Mouse (Mus musculus): ENCODE results near the gene Fam69a. TPM values are rescaled to one million over a fixed set of nuclear protein-coding genes. Genes with fewer than 3 reads are reported as not detected.
A peak's percentile ranks its signal among the peaks of the same experiment; 100 is the strongest.

Gene Fam69a
- polyA plus RNA-seq, 1 experiment from 2014 or later: 23.6 TPM

DNA sequence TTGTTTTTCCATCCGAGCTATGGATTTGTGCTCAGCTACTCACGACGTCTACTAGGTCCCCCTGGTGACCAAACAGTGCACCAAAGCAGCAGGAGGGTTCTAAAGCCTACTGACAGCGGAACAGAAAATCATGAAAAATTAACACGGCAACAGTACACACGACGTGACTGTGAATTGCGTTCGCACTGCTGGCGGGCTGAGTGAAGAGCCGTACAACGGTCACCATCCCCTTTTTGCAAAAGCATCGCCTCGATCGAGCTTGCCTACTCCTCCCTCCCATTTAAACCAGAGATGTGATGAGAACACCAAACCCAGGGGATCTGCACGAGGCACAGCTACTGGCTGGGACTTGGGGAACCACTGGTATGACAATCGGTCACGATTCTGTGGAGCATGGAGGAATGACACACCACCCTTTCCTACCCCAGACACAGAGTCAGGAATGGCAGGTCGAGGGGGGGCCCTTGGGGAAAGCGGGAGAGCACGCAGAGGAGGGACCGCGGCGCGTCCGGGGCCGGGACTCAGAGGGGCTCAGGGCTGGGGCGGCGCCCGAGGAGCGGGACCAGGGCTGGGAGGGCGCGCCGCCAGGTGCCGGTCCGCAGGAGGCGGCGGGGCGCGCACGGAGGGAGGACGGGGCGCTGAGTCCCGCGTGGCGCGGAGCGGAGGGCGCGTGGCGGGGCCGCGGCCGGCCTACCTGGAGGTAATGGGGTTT lies 474 bp downstream of the Fam69a start:
- under 1% methylated on average over 37 of the region's 54 CpGs for WGBS
- H3K9me3 ChIP-seq (replicated peaks; ENCODE audit: low read length): no peaks in the 10 kb centered on the region
- H3K36me3 ChIP-seq (ENCODE audit: insufficient read depth, low read length): no peaks in the 10 kb centered on the region
- H3K4me2 ChIP-seq (ENCODE audit: low read length): peak overlapping the region; percentile 88
- H3K27ac ChIP-seq: peak overlapping the region; percentile 89
- peak overlapping the region; percentile 84 for H3K4me3 ChIP-seq (replicated peaks; ENCODE audit: low read depth, low read length)
- peak; percentile 82 for TF ChIP-seq CTCF (IDR thresholded peaks at IDR 0.05; ENCODE audit: low read depth)
- H3K27me3 ChIP-seq (ENCODE audit: insufficient read depth, low read length): no peaks in the 10 kb centered on the region
- H3K4me1 ChIP-seq (replicated peaks; ENCODE audit: insufficient read depth, low read length): no peaks in the 10 kb centered on the region
- ATAC-seq (replicated peaks; ENCODE audit: low FRiP score, low read depth): peak; percentile 82
- H3K9ac ChIP-seq (ENCODE audit: low read depth, low read length): peak overlapping the region; percentile 80
- peak; percentile 87 for DNase-seq (ENCODE audit: low spot score)

DNA sequence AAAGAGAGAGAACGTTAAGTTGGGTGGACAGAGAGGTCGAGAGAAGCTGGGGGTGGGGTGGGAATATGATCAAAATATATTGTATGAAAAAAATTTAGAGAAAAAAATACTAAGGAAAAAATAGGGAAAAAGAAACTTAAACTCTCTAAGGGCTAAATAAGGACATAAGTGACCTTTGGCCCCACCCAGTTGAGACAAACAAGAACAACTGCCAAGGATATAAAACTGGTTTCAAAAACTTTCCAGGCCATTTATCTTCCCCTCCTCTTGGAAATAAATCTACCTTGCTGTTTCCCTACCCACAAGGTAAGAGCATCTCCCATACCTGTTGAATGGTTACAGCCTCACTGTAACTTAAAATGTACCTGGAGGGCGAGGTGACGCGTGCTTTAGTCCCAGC lies 2.9 kb downstream of the Fam69a start:
- no peaks in the 10 kb centered on the region for H3K36me3 ChIP-seq (ENCODE audit: insufficient read depth, low read length)
- 76% methylated on average over 5 of the region's 5 CpGs for WGBS
- H3K4me1 ChIP-seq (replicated peaks; ENCODE audit: insufficient read depth, low read length): no peaks in the 10 kb centered on the region
- no peaks in the 10 kb centered on the region for H3K9me3 ChIP-seq (replicated peaks; ENCODE audit: low read length)
- H3K27ac ChIP-seq: no peak overlapping the region
- DNase-seq (ENCODE audit: low spot score) (peak; percentile 40), ATAC-seq (replicated peaks; ENCODE audit: low FRiP score, low read depth) (no peak)
- TF ChIP-seq CTCF (IDR thresholded peaks at IDR 0.05; ENCODE audit: low read depth): no peak
- H3K4me2 ChIP-seq (ENCODE audit: low read length): no peak overlapping the region
- H3K27me3 ChIP-seq (ENCODE audit: insufficient read depth, low read length): no peaks in the 10 kb centered on the region
- no peak overlapping the region for H3K9ac ChIP-seq (ENCODE audit: low read depth, low read length)
- H3K4me3 ChIP-seq (replicated peaks; ENCODE audit: low read depth, low read length): no peak overlapping the region

DNA sequence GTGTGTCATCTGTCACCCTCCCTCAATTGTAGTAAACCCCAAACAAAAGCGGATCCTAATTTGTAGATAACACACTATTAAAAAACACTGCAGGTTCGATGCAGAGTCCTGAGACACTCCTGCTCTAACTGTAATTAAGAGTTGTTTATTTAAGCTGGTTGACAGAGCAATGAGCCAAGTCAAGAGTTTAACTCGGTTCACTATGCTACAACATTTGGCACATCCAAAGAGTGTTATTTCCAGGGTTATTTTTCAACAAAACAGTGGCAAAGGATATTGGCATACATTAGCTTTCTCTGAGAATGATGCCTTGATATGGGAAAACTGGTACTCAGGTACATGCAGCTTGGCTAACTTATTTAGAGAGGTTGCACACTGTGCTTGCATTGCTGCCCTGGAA lies 4.9 kb downstream of the Fam69a start:
- no peak for DNase-seq (ENCODE audit: low spot score)
- Histone ChIP-seq H3K9me3 (replicated peaks; ENCODE audit: low read length) (no peaks in the 10 kb centered on the region), H3K36me3 (ENCODE audit: insufficient read depth, low read length) (no peaks in the 10 kb centered on the region), H3K4me1 (replicated peaks; ENCODE audit: insufficient read depth, low read length) (no peaks in the 10 kb centered on the region), H3K27me3 (ENCODE audit: insufficient read depth, low read length) (no peaks in the 10 kb centered on the region), H3K27ac (no peak overlapping the region), H3K9ac (ENCODE audit: low read depth, low read length) (no peak overlapping the region), H3K4me2 (ENCODE audit: low read length) (no peak overlapping the region), H3K4me3 (replicated peaks; ENCODE audit: low read depth, low read length) (no peak overlapping the region)
- TF ChIP-seq CTCF (IDR thresholded peaks at IDR 0.05; ENCODE audit: low read depth): no peak
- no peak for ATAC-seq (replicated peaks; ENCODE audit: low FRiP score, low read depth)
- 33% methylated on average over 3 of the region's 3 CpGs for WGBS

DNA sequence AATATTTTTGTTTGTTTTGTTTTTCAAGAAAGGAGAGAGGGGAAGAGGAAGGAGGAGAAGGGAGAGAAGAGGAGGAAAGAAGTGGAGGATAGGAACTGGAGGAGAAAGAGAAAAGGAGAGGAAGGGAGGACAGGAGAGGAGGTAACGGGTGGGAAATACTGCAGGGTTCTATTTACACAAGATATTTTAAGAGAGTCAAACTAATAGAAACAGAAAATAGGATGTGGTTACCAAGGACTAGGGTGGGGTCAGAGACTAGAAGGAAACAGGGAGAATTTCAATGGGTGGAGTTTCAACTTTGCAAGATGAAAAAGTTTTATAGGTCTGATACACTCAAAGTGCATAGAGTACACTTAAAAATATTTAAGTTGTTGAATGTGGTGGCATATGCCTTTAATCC lies 7.0 kb downstream of the Fam69a start:
- ATAC-seq (replicated peaks; ENCODE audit: low FRiP score, low read depth) (no peak), DNase-seq (ENCODE audit: low spot score) (no peak)
- H3K4me2 ChIP-seq (ENCODE audit: low read length): no peak overlapping the region
- no peaks in the 10 kb centered on the region for H3K27me3 ChIP-seq (ENCODE audit: insufficient read depth, low read length)
- no peak overlapping the region for H3K27ac ChIP-seq
- H3K9ac ChIP-seq (ENCODE audit: low read depth, low read length): no peak overlapping the region
- H3K36me3 ChIP-seq (ENCODE audit: insufficient read depth, low read length): no peaks in the 10 kb centered on the region
- WGBS: 85% methylated on average over 1 of the region's 1 CpGs
- H3K9me3 ChIP-seq (replicated peaks; ENCODE audit: low read length): no peaks in the 10 kb centered on the region
- no peaks in the 10 kb centered on the region for H3K4me1 ChIP-seq (replicated peaks; ENCODE audit: insufficient read depth, low read length)
- TF ChIP-seq CTCF (IDR thresholded peaks at IDR 0.05; ENCODE audit: low read depth): no peak
- H3K4me3 ChIP-seq (replicated peaks; ENCODE audit: low read depth, low read length): no peak overlapping the region

DNA sequence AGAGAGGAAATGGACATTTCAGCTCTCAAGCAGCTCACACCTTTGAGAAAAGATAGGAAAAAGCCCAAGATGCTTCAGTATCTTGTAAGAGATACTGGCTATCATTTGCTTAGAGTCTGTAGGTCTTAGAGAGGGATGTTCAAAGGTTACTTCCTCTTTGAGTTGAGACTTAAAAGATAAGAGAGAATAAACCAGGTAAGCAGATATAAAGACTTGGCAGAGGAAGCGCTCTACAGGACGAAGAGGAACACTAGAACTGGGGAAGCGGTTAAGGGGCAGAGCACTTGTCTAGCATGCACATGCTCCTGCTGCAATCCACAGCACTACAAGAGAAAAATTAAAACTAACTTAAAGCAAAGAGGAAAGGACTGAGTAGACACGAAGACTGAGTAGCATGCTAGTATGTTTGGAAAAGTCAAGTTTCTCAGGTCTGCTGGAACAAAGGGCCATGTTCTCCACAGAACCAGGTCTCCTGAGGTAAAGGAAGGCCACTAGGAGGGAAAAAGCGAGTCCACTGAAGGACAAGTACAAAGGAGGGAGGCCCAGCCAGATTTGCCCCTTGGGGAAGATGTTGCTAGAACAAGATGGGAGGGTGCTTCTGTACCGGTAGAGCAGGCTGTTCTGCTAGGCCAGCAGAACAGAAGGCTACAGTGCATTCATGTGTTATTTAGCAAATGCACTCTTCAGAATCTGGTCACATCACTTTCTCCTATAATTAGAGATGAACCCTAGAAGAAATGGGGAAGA lies 8.4 kb downstream of the Fam69a start:
- DNase-seq (ENCODE audit: low spot score) (no peak), ATAC-seq (replicated peaks; ENCODE audit: low FRiP score, low read depth) (no peak)
- no peaks in the 10 kb centered on the region for H3K9me3 ChIP-seq (replicated peaks; ENCODE audit: low read length)
- no peak overlapping the region for H3K9ac ChIP-seq (ENCODE audit: low read depth, low read length)
- H3K4me2 ChIP-seq (ENCODE audit: low read length): no peak overlapping the region
- no peaks in the 10 kb centered on the region for H3K36me3 ChIP-seq (ENCODE audit: insufficient read depth, low read length)
- H3K4me3 ChIP-seq (replicated peaks; ENCODE audit: low read depth, low read length): no peak overlapping the region
- no peaks in the 10 kb centered on the region for H3K4me1 ChIP-seq (replicated peaks; ENCODE audit: insufficient read depth, low read length)
- TF ChIP-seq CTCF (IDR thresholded peaks at IDR 0.05; ENCODE audit: low read depth): no peak
- no peak overlapping the region for H3K27ac ChIP-seq
- WGBS: 84% methylated on average over 6 of the region's 6 CpGs
- H3K27me3 ChIP-seq (ENCODE audit: insufficient read depth, low read length): no peaks in the 10 kb centered on the region

DNA sequence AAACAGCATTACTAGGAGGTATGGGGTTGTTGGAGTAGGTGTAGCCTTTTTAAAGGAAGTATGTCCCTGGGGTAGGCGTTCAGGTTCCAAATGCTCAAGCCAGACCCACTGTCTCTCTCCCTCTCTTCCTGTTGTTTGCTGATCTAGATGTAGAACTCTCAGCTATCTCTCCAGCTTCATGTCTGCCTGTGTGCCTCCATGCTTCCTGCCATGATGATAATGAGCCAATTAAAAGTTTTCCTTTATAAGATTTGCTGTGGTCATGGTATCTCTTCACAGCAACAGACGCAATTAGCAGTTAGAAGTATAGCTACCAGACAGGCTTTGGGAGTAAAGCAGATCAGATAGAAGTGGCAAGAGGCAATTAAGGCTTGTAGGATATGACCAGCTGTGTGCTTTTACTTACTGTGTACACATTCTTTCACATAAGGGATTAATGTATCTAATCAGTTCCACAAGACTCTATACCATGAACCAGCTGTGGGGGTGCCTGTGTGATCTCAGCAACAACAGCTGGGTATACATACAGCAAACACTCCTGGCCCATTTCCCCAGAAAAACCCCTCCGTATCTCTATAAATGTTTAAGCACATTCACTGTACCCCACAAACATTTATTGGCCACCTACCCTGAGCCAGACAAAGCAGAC lies 9.1 kb downstream of the Fam69a start:
- TF ChIP-seq CTCF (IDR thresholded peaks at IDR 0.05; ENCODE audit: low read depth): no peak
- WGBS: 84% methylated on average over 3 of the region's 3 CpGs

More for the DNA sequence above, 9.1 kb downstream of the Fam69a start:
- Histone ChIP-seq H3K27ac (no peak overlapping the region), H3K9ac (ENCODE audit: low read depth, low read length) (no peak overlapping the region), H3K27me3 (ENCODE audit: insufficient read depth, low read length) (no peaks in the 10 kb centered on the region), H3K9me3 (replicated peaks; ENCODE audit: low read length) (no peaks in the 10 kb centered on the region), H3K36me3 (ENCODE audit: insufficient read depth, low read length) (no peaks in the 10 kb centered on the region), H3K4me2 (ENCODE audit: low read length) (no peak overlapping the region), H3K4me1 (replicated peaks; ENCODE audit: insufficient read depth, low read length) (peaks cover 6% of the 10 kb centered on the region; the same call in 1 of the 2 replicates), H3K4me3 (replicated peaks; ENCODE audit: low read depth, low read length) (no peak overlapping the region)
- ATAC-seq (replicated peaks; ENCODE audit: low FRiP score, low read depth) (no peak), DNase-seq (ENCODE audit: low spot score) (no peak)

All from kidney, postnatal 0 days (tissue).